Mouse (Mus musculus) neural tube, embryonic 15.5 days (tissue): ENCODE measurements at regions not wholly inside any gene's neighbourhood (a gene's known extent, or its start where the extent isn't known, plus 50 kb on each side); places are given as distances from the start of the nearest gene placed in this dataset.
"Not testable (repeated sequence)": the region's sequence is repeated elsewhere in the genome, so short reads cannot be mapped to it uniquely, and the experiment has no call there.

Experiments
- ATAC-seq: fragments of 200-750 bp; cut with Nextera tagmentation; 2 replicates; pipeline ENCODE4 v1.8.0; 2017; ENCODE audit warnings: mild to moderate bottlenecking, moderate TSS enrichment, moderate library complexity; ENCODE audit not compliant: low FRiP score
- H3K27ac ChIP-seq: fragments of 300-500 bp; sonication (generic); replicated peaks from 2 replicates; pipeline ENCODE4 v1.5.1; 2015; ENCODE audit warnings: mild to moderate bottlenecking, inconsistent platforms
- H3K27me3 ChIP-seq: fragments of 300-500 bp; sonication (generic); replicated peaks from 2 replicates; pipeline ENCODE4 v1.6.1; 2015; ENCODE audit warnings: inconsistent platforms
- H3K36me3 ChIP-seq: fragments of 300-500 bp; sonication (generic); 2 replicates; pipeline ENCODE4 v1.6.1; 2015; ENCODE audit warnings: inconsistent platforms
- H3K4me1 ChIP-seq: fragments of 300-500 bp; sonication (generic); 2 replicates; pipeline ENCODE4 v1.6.1; 2015; ENCODE audit warnings: inconsistent platforms
- H3K4me2 ChIP-seq: fragments of 300-500 bp; sonication (generic); 2 replicates; pipeline ENCODE4 v1.6.1; 2015; ENCODE audit warnings: inconsistent platforms, mild to moderate bottlenecking, moderate library complexity
- H3K4me3 ChIP-seq: fragments of 300-500 bp; sonication (generic); replicated peaks from 2 replicates; pipeline ENCODE4 v1.5.1; 2015; ENCODE audit warnings: mild to moderate bottlenecking, inconsistent platforms
- H3K9ac ChIP-seq: fragments of 300-500 bp; sonication (generic); replicated peaks from 2 replicates; pipeline ENCODE4 v1.6.1; 2015; ENCODE audit warnings: mild to moderate bottlenecking, inconsistent platforms
- H3K9me3 ChIP-seq: fragments of 300-500 bp; sonication (generic); replicated peaks from 2 replicates; pipeline ENCODE4 v1.6.1; 2016; ENCODE audit warnings: inconsistent platforms
- WGBS: fragments of 180-500 bp; shearing (Covaris S2); methylation state at CpG from one replicate; pipeline ENCODE4 v1.1.7; 2015; ENCODE audit warnings: mixed read lengths; 5-methylcytosine and 5-hydroxymethylcytosine counted together

- H3K27ac ChIP-seq, H3K9ac ChIP-seq, H3K36me3 ChIP-seq, H3K9me3 ChIP-seq, ATAC-seq, H3K4me2 ChIP-seq, H3K4me3 ChIP-seq, H3K27me3 ChIP-seq, H3K4me1 ChIP-seq: not testable (repeated sequence)
- 84% methylated on average over 5 of the region's 5 CpGs for WGBS
Measured at GRCm38 (mm10) chr3:6991735-6992134, 371.5 kb upstream of the 1700008P02Rik start.

GRCm38 (mm10) chr3:6984918-6985317 is 364.7 kb upstream of the 1700008P02Rik start:
- H3K4me3 ChIP-seq: no peak overlapping the region
- H3K27ac ChIP-seq: no peak overlapping the region
- H3K4me1 ChIP-seq: no peaks in the 10 kb centered on the region
- H3K9me3 ChIP-seq: no peaks in the 10 kb centered on the region
- H3K27me3 ChIP-seq: no peaks in the 10 kb centered on the region
- 91% methylated on average over 4 of the region's 4 CpGs for WGBS
- no peaks in the 10 kb centered on the region for H3K36me3 ChIP-seq
- no peak overlapping the region for H3K4me2 ChIP-seq
- no peak overlapping the region for H3K9ac ChIP-seq
- no peak for ATAC-seq

- ATAC-seq: no peak
- H3K27ac ChIP-seq: no peak overlapping the region
- no peaks in the 10 kb centered on the region for H3K4me1 ChIP-seq
- H3K9ac ChIP-seq: no peak overlapping the region
- WGBS: 97% methylated on average over 7 of the region's 7 CpGs
- no peak overlapping the region for H3K4me2 ChIP-seq
- no peaks in the 10 kb centered on the region for H3K36me3 ChIP-seq
- no peaks in the 10 kb centered on the region for H3K9me3 ChIP-seq
- H3K27me3 ChIP-seq: no peaks in the 10 kb centered on the region
- no peak overlapping the region for H3K4me3 ChIP-seq
Measured at GRCm38 (mm10) chr3:6957681-6958080, 337.4 kb upstream of the 1700008P02Rik start.

GRCm38 (mm10) chr3:6932535-6933103 is 312.4 kb upstream of the 1700008P02Rik start:
- Histone ChIP-seq H3K9ac (no peak overlapping the region), H3K9me3 (no peaks in the 10 kb centered on the region), H3K4me2 (no peak overlapping the region), H3K27ac (no peak overlapping the region), H3K4me1 (0 out of 2 replicates have a peak, but pooled peaks cover 3% of the 10 kb centered on the region), H3K4me3 (no peak overlapping the region), H3K27me3 (no peaks in the 10 kb centered on the region), H3K36me3 (no peaks in the 10 kb centered on the region)
- 54% methylated on average over 4 of the region's 4 CpGs for WGBS
- peak; percentile 81 for ATAC-seq

- 90% methylated on average over 1 of the region's 1 CpGs for WGBS
Measured at GRCm38 (mm10) chr3:6926737-6927136, 306.5 kb upstream of the 1700008P02Rik start.

GRCm38 (mm10) chr3:6922647-6923046 is 302.4 kb upstream of the 1700008P02Rik start:
- H3K4me3 ChIP-seq, H3K36me3 ChIP-seq, H3K4me2 ChIP-seq, H3K27me3 ChIP-seq, H3K9ac ChIP-seq, H3K27ac ChIP-seq, H3K9me3 ChIP-seq, H3K4me1 ChIP-seq, ATAC-seq: not testable (repeated sequence)
- 55% methylated on average over 2 of the region's 2 CpGs for WGBS

More at GRCm38 (mm10) chr3:6926737-6927136, 306.5 kb upstream of the 1700008P02Rik start:
- no peak for ATAC-seq
- no peaks in the 10 kb centered on the region for H3K27me3 ChIP-seq
- no peak overlapping the region for H3K27ac ChIP-seq
- 0 out of 2 replicates have a peak, but pooled peaks cover under 1% of the 10 kb centered on the region for H3K4me1 ChIP-seq
- H3K4me2 ChIP-seq: no peak overlapping the region
- no peaks in the 10 kb centered on the region for H3K36me3 ChIP-seq
- no peak overlapping the region for H3K9ac ChIP-seq
- H3K4me3 ChIP-seq: no peak overlapping the region
- no peaks in the 10 kb centered on the region for H3K9me3 ChIP-seq

- Histone ChIP-seq H3K9me3 (no peaks in the 10 kb centered on the region), H3K4me2 (no peak overlapping the region), H3K36me3 (no peaks in the 10 kb centered on the region), H3K27ac (no peak overlapping the region), H3K4me1 (no peaks in the 10 kb centered on the region), H3K9ac (no peak overlapping the region), H3K4me3 (no peak overlapping the region), H3K27me3 (no peaks in the 10 kb centered on the region)
- WGBS: 80% methylated on average over 3 of the region's 3 CpGs
- ATAC-seq: no peak
Measured at GRCm38 (mm10) chr3:6920253-6920652, 300.0 kb upstream of the 1700008P02Rik start.

GRCm38 (mm10) chr3:6887936-6888335 is 267.7 kb upstream of the 1700008P02Rik start:
- no peak overlapping the region for H3K27ac ChIP-seq
- H3K4me1 ChIP-seq: 0 out of 2 replicates have a peak, but pooled peaks cover 11% of the 10 kb centered on the region
- ATAC-seq: no peak
- no peak overlapping the region for H3K9ac ChIP-seq
- no peaks in the 10 kb centered on the region for H3K27me3 ChIP-seq
- no peak overlapping the region for H3K4me2 ChIP-seq
- H3K4me3 ChIP-seq: no peak overlapping the region
- WGBS: 16% methylated on average over 1 of the region's 1 CpGs
- no peaks in the 10 kb centered on the region for H3K36me3 ChIP-seq
- H3K9me3 ChIP-seq: no peaks in the 10 kb centered on the region

GRCm38 (mm10) chr3:6887053-6887700 is 266.9 kb upstream of the 1700008P02Rik start:
- Histone ChIP-seq H3K36me3 (no peaks in the 10 kb centered on the region), H3K27me3 (no peaks in the 10 kb centered on the region), H3K4me2 (no peak overlapping the region), H3K9me3 (no peaks in the 10 kb centered on the region), H3K4me1 (0 out of 2 replicates have a peak, but pooled peaks cover 11% of the 10 kb centered on the region), H3K4me3 (no peak overlapping the region), H3K27ac (no peak overlapping the region), H3K9ac (no peak overlapping the region)
- ATAC-seq: peak; percentile 82
- WGBS: 18% methylated on average over 7 of the region's 7 CpGs

GRCm38 (mm10) chr3:6886200-6887052 is 266.2 kb upstream of the 1700008P02Rik start:
- H3K4me3 ChIP-seq: no peak overlapping the region
- H3K4me1 ChIP-seq: 0 out of 2 replicates have a peak, but pooled peaks cover 11% of the 10 kb centered on the region
- H3K27ac ChIP-seq: no peak overlapping the region
- H3K9ac ChIP-seq: no peak overlapping the region
- ATAC-seq: peak; percentile 92
- WGBS: 37% methylated on average over 4 of the region's 4 CpGs
- H3K9me3 ChIP-seq: no peaks in the 10 kb centered on the region
- no peaks in the 10 kb centered on the region for H3K27me3 ChIP-seq
- no peaks in the 10 kb centered on the region for H3K36me3 ChIP-seq
- H3K4me2 ChIP-seq: no peak overlapping the region

GRCm38 (mm10) chr3:6883401-6883800 is 263.2 kb upstream of the 1700008P02Rik start:
- Histone ChIP-seq H3K9me3 (no peaks in the 10 kb centered on the region), H3K9ac (no peak overlapping the region), H3K4me3 (no peak overlapping the region), H3K4me1 (0 out of 2 replicates have a peak, but pooled peaks cover 11% of the 10 kb centered on the region), H3K4me2 (no peak overlapping the region), H3K27ac (no peak overlapping the region), H3K27me3 (no peaks in the 10 kb centered on the region), H3K36me3 (no peaks in the 10 kb centered on the region)
- 82% methylated on average over 1 of the region's 1 CpGs for WGBS
- ATAC-seq: no peak
